Mouse (Mus musculus): ENCODE data around the gene 1110032A03Rik. TPM values are rescaled to one million over a fixed set of nuclear protein-coding genes. Genes with fewer than 3 reads are reported as not detected.

Gene 1110032A03Rik
- total and polyA plus RNA-seq, 2 experiments, result 41.1 to 58.8 TPM

- H3K4me3 ChIP-seq (ENCODE audit: insufficient read depth, low read depth, low read length), result peak within 1 kb of the TSS; percentile 83
- peak within 1 kb of the TSS; percentile 90 for H3K27ac ChIP-seq (replicated peaks; ENCODE audit: insufficient read depth, low read depth, low read length)
- TF ChIP-seq CTCF (IDR thresholded peaks at IDR 0.05; ENCODE audit: low read depth, low read length), result peak; percentile 30; the same call in 1 of the 2 replicates
- TF ChIP-seq POLR2A (IDR thresholded peaks at IDR 0.05; ENCODE audit: extremely low read depth, insufficient read depth, low read length), result peak; percentile 45; the same call in 1 of the 2 replicates
- H3K9ac ChIP-seq (ENCODE audit: low read depth, low read length), result peak within 1 kb of the TSS; percentile 85
- DNase-seq (ENCODE audit: extremely low read depth, low read depth, low spot score), result peak; percentile 86
- H3K79me2 ChIP-seq (ENCODE audit: control insufficient read depth, insufficient read depth, low read length), result peaks cover 3% of the 10 kb centered on the region; the same call in 1 of the 2 replicates
- H3K27me3 ChIP-seq (ENCODE audit: control insufficient read depth, insufficient read depth, low read length), result no peaks in the 10 kb centered on the region
- WGBS, result 4% methylated on average over 19 of the region's 19 CpGs
- peaks cover 3% of the 10 kb centered on the region; the same call in 1 of the 2 replicates for H3K4me1 ChIP-seq (ENCODE audit: control insufficient read depth, insufficient read depth, low read length)
- H3K36me3 ChIP-seq (ENCODE audit: control insufficient read depth, insufficient read depth, low read length), result no peaks in the 10 kb centered on the region
Observed at GRCm38 (mm10) chr9:50746214-50746677, 29.1 kb downstream of the 1110032A03Rik start, which contains the start of gene 2310030G06Rik. Gene 2310030G06Rik, minus strand, starts transcription at chr9:50746536.

- peak overlapping the region; percentile 83 for H3K4me3 ChIP-seq (ENCODE audit: insufficient read depth, low read depth, low read length)
- TF ChIP-seq CTCF (IDR thresholded peaks at IDR 0.05; ENCODE audit: low read depth, low read length) (no peak), POLR2A (IDR thresholded peaks at IDR 0.05; ENCODE audit: extremely low read depth, insufficient read depth, low read length) (no peak)
- H3K27me3 ChIP-seq (ENCODE audit: control insufficient read depth, insufficient read depth, low read length), result no peaks in the 10 kb centered on the region
- DNase-seq (ENCODE audit: extremely low read depth, low read depth, low spot score), result peak; percentile 87
- H3K9ac ChIP-seq (ENCODE audit: low read depth, low read length), result peak overlapping the region; percentile 85
- WGBS, result 11% methylated on average over 7 of the region's 7 CpGs
- H3K79me2 ChIP-seq (ENCODE audit: control insufficient read depth, insufficient read depth, low read length), result peaks cover 3% of the 10 kb centered on the region; the same call in 1 of the 2 replicates
- peaks cover 3% of the 10 kb centered on the region; the same call in 1 of the 2 replicates for H3K4me1 ChIP-seq (ENCODE audit: control insufficient read depth, insufficient read depth, low read length)
- H3K27ac ChIP-seq (replicated peaks; ENCODE audit: insufficient read depth, low read depth, low read length), result peak overlapping the region; percentile 90
- H3K36me3 ChIP-seq (ENCODE audit: control insufficient read depth, insufficient read depth, low read length), result no peaks in the 10 kb centered on the region
Observed at GRCm38 (mm10) chr9:50745806-50746205, 29.5 kb downstream of the 1110032A03Rik start.

GRCm38 (mm10) chr9:50742744-50743143, 32.6 kb downstream of the 1110032A03Rik start:
- Histone ChIP-seq H3K27ac (replicated peaks; ENCODE audit: insufficient read depth, low read depth, low read length) (no peak overlapping the region), H3K79me2 (ENCODE audit: control insufficient read depth, insufficient read depth, low read length) (peaks cover 3% of the 10 kb centered on the region; the same call in 1 of the 2 replicates), H3K4me1 (ENCODE audit: control insufficient read depth, insufficient read depth, low read length) (peaks cover 6% of the 10 kb centered on the region; the same call in 1 of the 2 replicates), H3K9ac (ENCODE audit: low read depth, low read length) (no peak overlapping the region), H3K4me3 (ENCODE audit: insufficient read depth, low read depth, low read length) (no peak overlapping the region), H3K27me3 (ENCODE audit: control insufficient read depth, insufficient read depth, low read length) (no peaks in the 10 kb centered on the region), H3K36me3 (ENCODE audit: control insufficient read depth, insufficient read depth, low read length) (peaks cover 2% of the 10 kb centered on the region; the same call in 1 of the 2 replicates)
- DNase-seq (ENCODE audit: extremely low read depth, low read depth, low spot score), result no peak
- 78% methylated on average over 2 of the region's 2 CpGs for WGBS
- no peak for TF ChIP-seq CTCF (IDR thresholded peaks at IDR 0.05; ENCODE audit: low read depth, low read length)
- TF ChIP-seq POLR2A (IDR thresholded peaks at IDR 0.05; ENCODE audit: extremely low read depth, insufficient read depth, low read length), result no peak

GRCm38 (mm10) chr9:50742261-50742660, 33.1 kb downstream of the 1110032A03Rik start:
- Histone ChIP-seq H3K79me2 (ENCODE audit: control insufficient read depth, insufficient read depth, low read length) (peaks cover 3% of the 10 kb centered on the region; the same call in 1 of the 2 replicates), H3K36me3 (ENCODE audit: control insufficient read depth, insufficient read depth, low read length) (peaks cover 2% of the 10 kb centered on the region; the same call in 1 of the 2 replicates), H3K4me1 (ENCODE audit: control insufficient read depth, insufficient read depth, low read length) (peaks cover 6% of the 10 kb centered on the region; the same call in 1 of the 2 replicates), H3K9ac (ENCODE audit: low read depth, low read length) (no peak overlapping the region), H3K27me3 (ENCODE audit: control insufficient read depth, insufficient read depth, low read length) (no peaks in the 10 kb centered on the region), H3K4me3 (ENCODE audit: insufficient read depth, low read depth, low read length) (no peak overlapping the region), H3K27ac (replicated peaks; ENCODE audit: insufficient read depth, low read depth, low read length) (no peak overlapping the region)
- WGBS, result 71% methylated on average over 3 of the region's 3 CpGs
- no peak for DNase-seq (ENCODE audit: extremely low read depth, low read depth, low spot score)
- no peak for TF ChIP-seq POLR2A (IDR thresholded peaks at IDR 0.05; ENCODE audit: extremely low read depth, insufficient read depth, low read length)
- TF ChIP-seq CTCF (IDR thresholded peaks at IDR 0.05; ENCODE audit: low read depth, low read length), result no peak

- Histone ChIP-seq H3K27ac (replicated peaks; ENCODE audit: insufficient read depth, low read depth, low read length) (no peak overlapping the region), H3K27me3 (ENCODE audit: control insufficient read depth, insufficient read depth, low read length) (no peaks in the 10 kb centered on the region), H3K9ac (ENCODE audit: low read depth, low read length) (no peak overlapping the region), H3K36me3 (ENCODE audit: control insufficient read depth, insufficient read depth, low read length) (peaks cover 2% of the 10 kb centered on the region; the same call in 1 of the 2 replicates), H3K79me2 (ENCODE audit: control insufficient read depth, insufficient read depth, low read length) (peaks cover 3% of the 10 kb centered on the region; the same call in 1 of the 2 replicates), H3K4me1 (ENCODE audit: control insufficient read depth, insufficient read depth, low read length) (peaks cover 6% of the 10 kb centered on the region; the same call in 1 of the 2 replicates), H3K4me3 (ENCODE audit: insufficient read depth, low read depth, low read length) (no peak overlapping the region)
- WGBS, result 90% methylated on average over 14 of the region's 14 CpGs
- TF ChIP-seq CTCF (IDR thresholded peaks at IDR 0.05; ENCODE audit: low read depth, low read length) (no peak), POLR2A (IDR thresholded peaks at IDR 0.05; ENCODE audit: extremely low read depth, insufficient read depth, low read length) (no peak)
- DNase-seq (ENCODE audit: extremely low read depth, low read depth, low spot score), result no peak
Observed at GRCm38 (mm10) chr9:50740867-50741784, 34.2 kb downstream of the 1110032A03Rik start.

Measured in liver, adult 2 months (tissue).